Mouse (Mus musculus) lung, postnatal 14 days (tissue): Measurements from ENCODE around the gene Gm5938.

Experiments
- DNase-seq: peaks from one replicate; pipeline ENCODE4 v3.0.0; 2021

Gene Gm5938

DNA sequence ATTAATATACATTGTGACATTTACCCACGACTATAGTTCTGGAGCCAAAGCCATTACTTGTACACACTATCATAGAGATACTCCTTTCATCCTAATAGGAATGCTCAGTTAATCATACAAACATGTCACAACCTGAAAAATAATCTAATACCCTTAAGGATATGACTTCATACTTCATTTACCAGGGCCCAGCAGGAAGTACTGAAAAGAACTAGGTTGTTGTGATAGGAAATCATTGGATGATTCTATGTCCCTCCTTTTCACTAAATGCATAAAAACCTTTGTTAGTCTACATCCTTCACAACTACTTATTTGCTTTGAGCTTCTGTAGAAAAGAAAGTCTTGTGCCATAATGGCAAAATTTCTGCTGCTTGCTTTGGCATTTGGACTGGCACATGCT, at the start of gene Gm5938:
Gene Gm5938 (plus strand): TSS at position 301 of the 400 bp plus-strand sequence.
- no peak for DNase-seq

DNA sequence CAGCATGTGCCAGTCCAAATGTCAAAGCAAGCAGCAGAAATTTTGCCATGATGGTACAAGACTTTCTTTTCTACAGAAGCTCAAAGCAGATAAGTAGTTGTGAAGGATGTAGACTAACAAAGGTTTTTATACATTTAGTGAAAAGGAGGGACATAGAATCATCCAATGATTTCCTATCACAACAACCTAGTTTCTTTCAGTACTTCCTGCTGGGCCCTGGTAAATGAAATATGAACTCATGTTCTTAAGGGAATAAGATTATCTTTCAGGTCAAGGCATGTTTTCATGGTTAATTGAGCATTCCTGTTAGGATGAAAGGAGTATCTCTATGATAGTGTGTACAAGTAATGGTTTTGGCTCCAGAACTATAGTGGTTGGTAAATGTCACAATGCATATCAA, 34.0 kb upstream of the Gm5938 start, which contains the start of gene Obp1a:
Gene Obp1a (minus strand): TSS at position 101 of the 400 bp plus-strand sequence.
- DNase-seq: no peak
